Mouse (Mus musculus): ENCODE data around the gene Tom1l2.
A peak's percentile ranks its signal among the peaks of the same experiment; 100 is the strongest.

Tom1l2 gene

GRCm38 (mm10) chr11:60306834-60307233, 45.9 kb downstream of the Tom1l2 start:
- ATAC-seq (ENCODE audit: low TSS enrichment), result no peak

- ATAC-seq (ENCODE audit: low TSS enrichment), result peak; percentile 10; the same call in 1 of the 2 replicates
Observed at GRCm38 (mm10) chr11:60305611-60306010, 47.1 kb downstream of the Tom1l2 start.

GRCm38 (mm10) chr11:60303497-60303896, 49.2 kb downstream of the Tom1l2 start:
- ATAC-seq (ENCODE audit: low TSS enrichment), result no peak

DNA sequence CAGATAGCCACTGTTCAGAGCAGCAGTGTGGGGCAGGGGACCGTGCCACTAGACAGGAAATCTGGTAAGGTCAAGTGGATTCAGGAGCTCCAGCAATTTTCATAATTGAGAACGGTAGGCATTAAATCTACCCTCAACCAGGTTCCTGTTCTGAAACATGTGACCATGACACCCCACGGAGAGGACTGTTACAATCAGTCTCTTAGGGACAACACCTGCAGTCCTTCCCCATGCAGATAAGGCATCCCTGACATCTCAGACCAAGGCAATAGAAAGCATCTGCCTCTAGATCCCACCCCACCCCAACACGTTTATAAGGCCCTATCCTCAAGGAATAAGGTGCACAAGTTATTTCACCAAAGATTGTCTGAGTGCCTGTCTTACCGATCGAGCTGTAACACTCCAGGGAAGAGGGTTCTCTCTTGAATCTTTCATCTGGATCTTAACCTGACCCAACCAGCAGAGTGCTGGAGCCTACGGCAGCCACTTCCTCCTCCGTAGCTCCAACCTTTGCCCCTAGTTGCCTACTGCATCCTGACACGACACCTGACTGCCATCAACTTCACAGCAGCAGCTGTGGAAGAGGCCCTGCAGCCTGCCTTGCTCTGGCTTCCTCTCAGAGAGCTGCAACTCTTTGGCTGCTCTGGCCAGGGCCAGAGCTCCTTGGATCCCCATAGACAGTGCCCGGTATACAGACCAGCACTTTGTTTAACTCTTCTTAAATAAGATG, 50.2 kb downstream of the Tom1l2 start:
- ATAC-seq (ENCODE audit: low TSS enrichment), result no peak

DNA sequence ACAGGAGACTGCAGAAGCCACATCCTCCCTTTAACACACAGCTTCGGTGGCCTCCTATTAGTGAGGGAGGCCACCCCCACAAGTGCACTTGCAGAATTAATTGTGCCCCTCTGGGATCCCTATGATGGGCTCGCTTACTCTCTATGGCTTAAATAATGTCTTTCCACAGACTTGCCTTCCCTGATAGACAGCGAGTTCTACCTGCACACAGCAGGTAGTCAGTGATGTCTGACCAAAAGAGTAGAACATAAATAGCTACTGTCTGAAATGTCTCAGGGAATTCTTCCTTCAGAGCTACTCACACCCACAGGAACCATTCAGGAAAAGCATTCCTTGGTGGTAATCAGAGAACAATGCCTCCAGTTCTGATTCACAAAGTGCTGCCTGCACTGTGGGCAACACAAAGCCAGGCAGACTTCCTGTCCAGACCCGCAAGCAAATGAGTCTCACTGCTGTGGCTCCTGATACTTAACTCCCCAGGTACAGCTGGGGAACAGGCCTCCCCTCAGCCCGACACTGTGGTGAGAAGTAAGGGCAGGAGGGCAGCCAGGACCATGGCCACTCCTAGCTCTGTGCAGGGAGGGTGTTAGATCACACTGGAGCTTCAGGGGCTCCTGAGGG, 51.0 kb downstream of the Tom1l2 start:
- ATAC-seq (ENCODE audit: low TSS enrichment), result 0 out of 2 replicates have a peak, but pooled peaks have one; percentile 13

DNA sequence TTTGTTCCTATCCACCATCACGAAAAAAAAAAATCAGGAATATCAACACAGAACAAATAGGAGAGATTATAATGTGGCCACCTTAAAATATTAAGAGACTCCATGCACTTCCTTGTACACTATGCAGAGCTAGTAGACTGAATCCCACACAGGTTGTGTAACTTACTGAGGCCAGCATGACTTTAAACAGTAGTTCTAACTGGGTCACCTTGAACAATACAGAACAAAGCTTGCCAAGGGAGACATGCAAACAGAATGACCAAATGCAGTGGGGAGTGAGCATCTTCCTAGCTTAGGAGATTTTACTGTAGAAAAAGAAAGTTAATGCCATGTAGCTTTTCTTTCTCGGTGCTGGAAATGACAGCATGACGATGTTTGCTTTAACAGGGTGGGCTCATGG, 52.4 kb downstream of the Tom1l2 start:
- peak; percentile 69; the same call in 1 of the 2 replicates for ATAC-seq (ENCODE audit: low TSS enrichment)

GRCm38 (mm10) chr11:60297772-60298171, 54.9 kb downstream of the Tom1l2 start:
- ATAC-seq (ENCODE audit: low TSS enrichment), result no peak

DNA sequence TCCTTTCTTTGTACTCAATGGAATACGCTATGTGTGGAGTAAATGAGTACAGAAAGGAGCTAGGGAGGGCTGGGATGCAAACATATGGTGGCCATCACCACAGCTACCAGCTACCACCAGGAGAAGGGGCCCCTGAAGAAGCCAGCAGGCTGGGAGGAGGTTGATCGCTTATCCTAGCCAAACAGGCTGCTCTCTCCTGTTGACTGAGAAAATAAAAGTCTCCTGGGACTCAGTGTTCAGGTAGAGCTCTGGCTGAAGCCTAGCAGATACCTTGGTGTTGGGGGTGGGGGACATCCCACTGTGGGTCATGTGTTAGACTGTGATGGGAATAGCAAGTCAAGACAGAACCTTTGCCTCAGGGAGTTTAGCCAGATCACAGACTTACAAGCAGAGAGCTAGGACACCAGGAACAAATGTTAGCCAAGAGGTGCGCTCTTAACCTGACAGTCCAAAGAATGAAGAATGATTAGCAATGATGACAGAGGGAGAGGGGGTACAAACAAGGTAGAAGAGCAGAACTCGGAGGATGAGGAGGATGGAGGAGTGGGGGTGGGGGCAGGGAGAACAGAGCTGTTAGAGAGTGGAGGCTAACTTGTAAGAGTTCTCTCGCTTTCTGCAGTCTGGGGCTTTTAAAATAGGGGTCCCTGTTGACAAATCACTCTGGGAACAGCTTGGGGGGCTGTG, 57.9 kb downstream of the Tom1l2 start:
- ATAC-seq (ENCODE audit: low TSS enrichment), result 0 out of 2 replicates have a peak, but pooled peaks have one; percentile 4

DNA sequence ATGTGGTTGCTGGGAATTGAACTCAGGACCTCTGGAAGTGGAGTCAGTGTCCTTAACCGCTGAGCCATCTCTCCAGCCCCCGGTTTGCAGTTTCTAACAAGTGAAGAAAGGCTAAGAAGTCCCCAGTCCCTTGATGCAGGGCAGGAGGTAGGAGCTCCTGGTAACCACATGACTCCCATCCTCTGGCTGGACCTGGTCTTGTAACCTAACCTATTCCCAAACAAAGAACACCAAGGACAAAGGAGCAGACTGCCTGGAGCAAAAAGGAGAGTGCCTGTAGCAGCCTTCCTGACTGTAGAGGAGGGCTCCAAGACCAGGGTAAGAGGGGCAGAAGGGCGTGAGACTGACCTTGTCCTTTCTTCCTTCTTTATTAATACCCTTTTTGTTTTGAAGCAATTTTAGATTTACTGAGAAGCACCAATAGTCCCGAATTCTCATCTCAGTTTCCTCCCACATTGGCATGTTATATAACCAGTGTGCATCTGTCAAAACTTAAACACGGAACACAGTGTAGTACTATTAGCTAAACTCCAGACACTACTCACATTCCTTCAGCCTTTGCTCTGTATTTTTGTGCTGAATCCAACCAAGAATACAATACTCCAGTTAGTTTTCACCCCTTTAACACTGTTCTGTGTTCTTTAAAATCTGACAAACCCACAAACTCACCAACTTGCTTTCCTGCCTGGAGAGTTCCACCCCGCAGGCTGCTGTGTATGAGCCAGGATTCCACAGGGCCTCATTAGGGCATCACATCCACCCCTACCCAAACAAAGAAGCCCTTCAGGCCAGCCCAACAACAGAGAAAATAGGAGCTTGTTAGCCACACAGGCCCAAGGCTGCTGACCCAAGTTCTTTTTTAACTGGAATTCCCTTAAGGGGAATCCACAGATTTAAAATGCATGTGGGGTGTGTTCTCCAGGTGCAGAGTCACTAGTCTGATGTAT, 58.7 kb downstream of the Tom1l2 start:
- ATAC-seq (ENCODE audit: low TSS enrichment), result peak; percentile 55

GRCm38 (mm10) chr11:60292718-60293117, 60.0 kb downstream of the Tom1l2 start:
- ATAC-seq (ENCODE audit: low TSS enrichment), result peak; percentile 41; the same call in 1 of the 2 replicates

DNA sequence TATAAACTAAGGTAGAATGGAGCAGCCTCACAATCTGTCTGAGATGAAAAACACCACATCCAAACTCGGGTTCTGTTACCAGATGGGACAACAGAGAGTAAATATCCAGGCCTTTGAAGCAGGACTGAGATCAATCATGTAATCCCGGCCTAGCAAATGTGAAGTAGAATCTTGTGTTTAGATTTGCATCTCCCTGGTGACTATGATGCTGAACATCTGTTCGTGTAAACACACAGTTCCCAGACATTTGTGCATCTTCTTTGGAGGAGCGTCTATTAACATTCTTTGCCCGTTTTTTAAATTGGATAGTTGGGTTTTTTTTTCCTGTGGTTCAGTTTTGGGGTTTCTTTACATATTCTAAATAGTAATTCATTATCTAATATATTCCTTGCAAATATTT, 63.7 kb downstream of the Tom1l2 start:
- no peak for ATAC-seq (ENCODE audit: low TSS enrichment)

GRCm38 (mm10) chr11:60286311-60286710, 66.4 kb downstream of the Tom1l2 start:
- ATAC-seq (ENCODE audit: low TSS enrichment), result peak; percentile 91

GRCm38 (mm10) chr11:60280429-60281414, 72.0 kb downstream of the Tom1l2 start:
- no peak for ATAC-seq (ENCODE audit: low TSS enrichment)

- no peak for ATAC-seq (ENCODE audit: low TSS enrichment)
Observed at GRCm38 (mm10) chr11:60279483-60279882, 73.2 kb downstream of the Tom1l2 start.

DNA sequence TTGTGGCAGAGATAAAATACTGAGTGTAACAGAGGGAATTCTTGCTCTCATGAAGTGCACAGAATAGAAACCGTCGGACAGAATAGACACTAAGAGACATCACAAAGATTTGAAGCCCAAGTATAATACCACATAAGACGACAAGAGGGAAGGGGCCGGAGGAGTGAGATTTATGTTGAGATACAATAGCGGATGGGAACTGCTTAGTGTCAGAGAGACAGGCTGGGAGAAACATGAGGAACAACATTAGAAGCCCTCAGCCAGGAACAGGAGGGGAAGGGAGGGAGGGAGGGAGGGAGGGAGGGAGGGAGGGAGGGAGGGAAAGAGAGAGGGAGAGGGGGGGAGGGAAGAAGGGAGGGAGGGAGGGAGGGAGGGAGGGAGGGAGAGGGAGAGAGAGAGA, 74.9 kb downstream of the Tom1l2 start:
- ATAC-seq (ENCODE audit: low TSS enrichment), result no peak

DNA sequence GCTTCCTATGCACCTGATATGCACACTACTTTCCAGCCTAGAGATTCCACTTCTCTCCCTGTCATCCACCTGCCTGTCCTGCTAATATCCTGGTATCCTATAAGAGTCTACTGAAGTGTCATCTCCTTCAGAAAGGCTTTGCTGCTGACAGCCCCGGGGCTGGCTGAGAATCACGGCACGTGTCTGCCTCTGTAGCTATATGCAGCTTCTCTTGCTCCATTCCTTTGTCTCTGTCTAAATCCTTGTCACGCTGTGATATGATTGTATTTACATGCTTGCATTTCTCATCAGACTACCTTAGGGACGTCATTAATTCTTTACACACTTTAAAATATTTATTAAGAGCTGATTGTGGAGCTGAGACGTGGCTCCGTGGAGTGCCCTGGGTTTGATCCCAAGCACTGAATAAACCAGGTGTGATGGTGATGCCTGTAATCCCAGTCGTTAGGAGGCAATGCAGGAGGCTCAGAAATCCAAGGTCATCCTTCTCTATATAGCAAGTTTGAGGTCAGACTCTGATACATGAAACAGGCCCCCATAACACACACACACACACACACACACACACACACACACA, 75.5 kb downstream of the Tom1l2 start:
- ATAC-seq (ENCODE audit: low TSS enrichment), result no peak

GRCm38 (mm10) chr11:60276408-60277093, 76.2 kb downstream of the Tom1l2 start:
- ATAC-seq (ENCODE audit: low TSS enrichment), result no peak

DNA sequence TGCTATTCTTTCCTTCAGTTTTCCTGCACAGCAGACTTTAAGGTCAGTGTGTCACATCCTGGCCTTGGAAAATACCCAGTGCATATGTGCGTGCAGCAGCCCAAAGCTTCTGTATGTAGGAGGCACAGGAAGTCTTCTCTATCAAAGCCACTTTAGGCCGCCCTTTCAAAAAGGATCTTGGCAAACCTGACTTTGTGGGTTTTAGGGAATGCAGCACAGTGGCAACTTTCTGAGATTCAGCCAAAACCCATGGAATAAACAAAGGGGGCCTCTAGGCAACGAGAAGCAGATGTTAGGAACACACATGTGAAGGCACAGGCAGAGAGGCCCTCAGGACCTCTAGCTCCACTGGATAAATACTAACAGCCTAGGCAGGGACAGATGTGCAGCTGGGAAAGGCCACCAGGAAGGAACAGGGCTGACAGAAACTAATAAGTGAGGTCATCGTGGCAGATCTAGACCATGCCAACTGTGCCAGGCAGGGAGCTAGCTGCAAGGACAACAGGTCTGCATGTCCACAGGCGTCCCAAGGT, 79.4 kb downstream of the Tom1l2 start:
- no peak for ATAC-seq (ENCODE audit: low TSS enrichment)

- ATAC-seq (ENCODE audit: low TSS enrichment), result no peak
Observed at GRCm38 (mm10) chr11:60268563-60268962, 84.1 kb downstream of the Tom1l2 start.
